Mouse (Mus musculus) bone marrow, adult 2 months (tissue): ENCODE measurements at regions not wholly inside any gene's neighbourhood (a gene's known extent, or its start where the extent isn't known, plus 50 kb on each side); places are given as distances from the start of the nearest gene placed in this dataset.

Experiments used
- CTCF ChIP-seq: fragments of 200-500 bp; IDR thresholded peaks from 2 replicates; pipeline ENCODE4 v1.5.1; 2011; ENCODE audit warnings: low read length, control low read depth; ENCODE audit not compliant: control insufficient read depth, insufficient read depth
- POLR2A ChIP-seq: fragments of 200-500 bp; IDR thresholded peaks from 2 replicates; pipeline ENCODE4 v1.6.1; 2011; ENCODE audit warnings: low read depth, mild to moderate bottlenecking, control low read depth, low read length, borderline replicate concordance; ENCODE audit not compliant: control insufficient read depth

- no peak for TF ChIP-seq CTCF
- TF ChIP-seq POLR2A, result no peak
These were observed 75.1 kb upstream of the Krr1 start for GRCm38 (mm10) chr10:111897361-111897760.
